Mouse (Mus musculus) macrophage (primary cell): ENCODE measurements around the gene Ppp1r8. TPM values are rescaled to one million over a fixed set of nuclear protein-coding genes. Genes with fewer than 3 reads are reported as not detected.

ENCODE experiments used
- H3K27ac ChIP-seq: fragments of 350-480 bp; formaldehyde crosslinking; 2 replicates; pipeline ENCODE4 v1.9.0; 2021
- H3K36me3 ChIP-seq: fragments of 350-480 bp; formaldehyde crosslinking; 2 replicates; pipeline ENCODE4 v1.9.0; 2021; ENCODE audit errors: inconsistent target
- H3K4me3 ChIP-seq: fragments of 350-480 bp; formaldehyde crosslinking; 2 replicates; pipeline ENCODE4 v1.9.0; 2021; ENCODE audit errors: inconsistent target
- H3K79me2 ChIP-seq: fragments of 350-480 bp; formaldehyde crosslinking; 2 replicates; pipeline ENCODE4 v1.9.0; 2021; ENCODE audit errors: inconsistent target
- WGBS: methylation state at CpG from one replicate; pipeline ENCODE4 v1.1.7; 2026; ENCODE audit warnings: inconsistent platforms; ENCODE audit not compliant: missing documents; 5-methylcytosine and 5-hydroxymethylcytosine counted together
- polyA plus RNA-seq: library from polyadenylated mRNA; stranded (reverse); fragments of 250-400 nt; gene quantifications from 3 replicates; pipeline ENCODE4 v1.2.4, GENCODE M21; 2018; ENCODE audit warnings: inconsistent platforms

Gene Ppp1r8
- polyA plus RNA-seq, 1 experiment from 2014 or later: 26.3 TPM

DNA sequence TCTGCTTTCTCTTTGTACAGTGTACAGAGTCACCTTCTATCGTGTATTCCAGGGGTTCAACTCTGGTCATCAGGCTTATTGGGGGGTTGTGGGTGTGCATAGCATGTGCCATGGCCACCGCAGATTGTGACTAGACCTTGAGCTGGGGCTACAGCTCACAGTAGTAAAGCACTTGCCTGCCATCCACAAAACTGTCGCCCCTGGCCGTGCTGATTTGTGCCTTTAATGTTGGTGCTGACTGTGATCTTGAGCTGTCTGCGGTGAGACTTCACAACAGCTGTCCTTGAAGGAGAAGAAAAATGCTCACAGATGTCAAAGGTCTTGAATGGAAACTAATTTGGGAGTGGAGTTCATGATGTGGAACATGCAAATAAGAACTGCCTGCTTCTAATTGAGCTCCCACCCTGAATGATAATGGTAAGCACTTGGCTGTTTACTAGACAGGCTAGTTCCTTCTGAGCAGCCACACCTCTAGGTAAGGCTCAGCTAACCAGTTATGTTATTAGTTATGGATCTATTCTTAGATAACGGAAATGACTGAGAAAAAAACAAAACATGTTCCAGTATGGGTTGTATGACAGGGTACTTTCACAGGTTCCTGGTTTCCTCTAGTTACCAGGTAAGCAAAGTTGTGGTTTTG lies 64.3 kb downstream of the Ppp1r8 start:
- Histone ChIP-seq H3K79me2 (peaks cover 14% of the 10 kb centered on the region; the same call in 1 of the 2 replicates), H3K27ac (no peak overlapping the region), H3K36me3 (peaks cover 51% of the 10 kb centered on the region), H3K4me3 (no peak overlapping the region)
- WGBS: 98% methylated on average over 6 of the region's 6 CpGs

Other genes with a start within 250 kb of the Ppp1r8 start
- gene Eya3, start 204.2 kb downstream of the Ppp1r8 start, polyA plus RNA-seq: 29.7 to 70.2 TPM (median 32.1 TPM) in 3 replicates
- 2.1 to 6.5 TPM (median 6.2 TPM) in 3 replicates for gene Xkr8, start 110.6 kb downstream of the Ppp1r8 start, polyA plus RNA-seq
- 1.0 to 8.5 TPM (median 1.9 TPM) in 3 replicates for gene Smpdl3b, start 85.9 kb downstream of the Ppp1r8 start, polyA plus RNA-seq
- gene Rpa2, start 74.8 kb downstream of the Ppp1r8 start, polyA plus RNA-seq: 6.0 to 44.1 TPM (median 7.6 TPM) in 3 replicates
- gene Themis2, start 46.8 kb downstream of the Ppp1r8 start, polyA plus RNA-seq: 131 to 255 TPM (median 207 TPM) in 3 replicates
- 83.0 to 103 TPM (median 89.1 TPM) in 3 replicates for gene Stx12, start 41.3 kb upstream of the Ppp1r8 start, polyA plus RNA-seq
- 29.8 to 49.7 TPM (median 31.3 TPM) in 3 replicates for gene Fam76a, start 79.4 kb upstream of the Ppp1r8 start, polyA plus RNA-seq
- 0.91 to 1.8 TPM (median 1.2 TPM) in 3 replicates for gene Fgr, start 130.9 kb upstream of the Ppp1r8 start, polyA plus RNA-seq
- 1.3 to 2.2 TPM (median 1.6 TPM) in 3 replicates for gene Ahdc1, start 168.1 kb upstream of the Ppp1r8 start, polyA plus RNA-seq